Mouse (Mus musculus): ENCODE results near the gene Pcolce.

DNA sequence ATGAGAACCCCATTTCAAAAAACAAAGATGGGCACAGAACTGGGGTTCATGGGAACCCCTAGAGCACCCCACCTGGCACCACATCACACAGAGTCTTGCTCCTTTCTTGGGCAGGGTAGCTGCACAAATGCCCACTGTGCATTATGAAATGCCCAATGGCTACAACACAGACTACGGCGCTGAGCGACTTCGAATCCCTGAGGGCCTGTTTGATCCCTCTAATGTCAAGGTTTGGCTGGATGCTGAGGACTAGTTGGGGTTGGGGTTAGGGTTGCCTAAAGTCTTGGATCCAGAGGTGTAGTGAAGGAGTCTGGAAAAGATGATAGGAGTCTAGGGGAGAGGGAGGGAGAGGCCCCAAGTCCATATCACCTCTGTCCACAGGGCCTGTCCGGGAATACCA, 47.2 kb downstream of the Pcolce start:
- TF ChIP-seq POLR2A (IDR thresholded peaks at IDR 0.05; ENCODE audit: extremely low read depth, insufficient read depth, low read length) (no peak), CTCF (IDR thresholded peaks at IDR 0.05; ENCODE audit: low read depth, low read length) (no peak)
